Mouse (Mus musculus) right cerebral cortex, postnatal 14 days (tissue): ENCODE results near the gene Wdr60.
"Not testable (repeated sequence)": the region's sequence is repeated elsewhere in the genome, so short reads cannot be mapped to it uniquely, and the experiment has no call there.

Experiments
- DNase-seq: peaks from one replicate; pipeline ENCODE4 v3.0.0; 2022

Wdr60 gene

GRCm38 (mm10) chr12:116262555-116263341 is at the start of gene Wdr60:
Gene Wdr60, minus strand, starts transcription at chr12:116263022.
- peak; percentile 83 for DNase-seq

- no peak for DNase-seq
Observed at GRCm38 (mm10) chr12:116308612-116309011, 45.8 kb upstream of the Wdr60 start.

- no peak for DNase-seq
Observed at GRCm38 (mm10) chr12:116307870-116308269, 45.0 kb upstream of the Wdr60 start.

GRCm38 (mm10) chr12:116306042-116306441 is 43.2 kb upstream of the Wdr60 start:
- DNase-seq = no peak

GRCm38 (mm10) chr12:116302181-116302580 is 39.4 kb upstream of the Wdr60 start:
- no peak for DNase-seq

GRCm38 (mm10) chr12:116299906-116300305 is 37.1 kb upstream of the Wdr60 start:
- no peak for DNase-seq

GRCm38 (mm10) chr12:116293599-116294292 is 30.9 kb upstream of the Wdr60 start:
- DNase-seq = no peak

- DNase-seq = no peak
Observed at GRCm38 (mm10) chr12:116293185-116293584, 30.4 kb upstream of the Wdr60 start.

GRCm38 (mm10) chr12:116283511-116283910 is 20.7 kb upstream of the Wdr60 start:
- no peak for DNase-seq

GRCm38 (mm10) chr12:116282856-116283255 is 20.0 kb upstream of the Wdr60 start:
- no peak for DNase-seq

GRCm38 (mm10) chr12:116281427-116282281 is 18.8 kb upstream of the Wdr60 start:
- peak; percentile 38 for DNase-seq

GRCm38 (mm10) chr12:116280653-116281364 is 18.0 kb upstream of the Wdr60 start, which contains the start of gene Esyt2:
Gene Esyt2, plus strand, starts transcription at chr12:116281196.
- peak; percentile 100 for DNase-seq

- DNase-seq = no peak
Observed at GRCm38 (mm10) chr12:116280149-116280652, 17.4 kb upstream of the Wdr60 start.

GRCm38 (mm10) chr12:116279181-116279580 is 16.4 kb upstream of the Wdr60 start:
- no peak for DNase-seq

GRCm38 (mm10) chr12:116278541-116278940 is 15.7 kb upstream of the Wdr60 start:
- no peak for DNase-seq

- DNase-seq = no peak
Observed at GRCm38 (mm10) chr12:116276961-116277360, 14.1 kb upstream of the Wdr60 start.

- DNase-seq = no peak
Observed at GRCm38 (mm10) chr12:116275631-116276030, 12.8 kb upstream of the Wdr60 start.

- DNase-seq = not testable (repeated sequence)
Observed at GRCm38 (mm10) chr12:116275086-116275485, 12.3 kb upstream of the Wdr60 start, which contains the start of gene Gm11027. Gene Gm11027, plus strand, starts transcription at chr12:116275386.

- DNase-seq = no peak
Observed at GRCm38 (mm10) chr12:116273733-116274132, 10.9 kb upstream of the Wdr60 start.

GRCm38 (mm10) chr12:116271071-116271470 is 8.2 kb upstream of the Wdr60 start:
- no peak for DNase-seq

- no peak for DNase-seq
Observed at GRCm38 (mm10) chr12:116270538-116270937, 7.7 kb upstream of the Wdr60 start.

- DNase-seq = no peak
Observed at GRCm38 (mm10) chr12:116269450-116269849, 6.6 kb upstream of the Wdr60 start.
